Comparison of ENCODE assay signal across 13 mouse cellular contexts in genomic region chr6:92921843-92922242, GRCm38 (mm10). TPM values are rescaled to one million over a fixed set of nuclear protein-coding genes. Genes with fewer than 3 reads are reported as not detected.
A peak's percentile ranks its signal among the peaks of the same experiment; 100 is the strongest.
DNase-seq lines count a peak whose midpoint lies in the region; ATAC-seq lines count a peak whose summit lies in the region.
"Had no signal": no experiment of that assay in that cellular context is flagged by ENCODE, and none has a peak within 500 bp of the region (broad histone marks: within the 10 kb centered on the region; RNA-seq: fewer than 3 reads in every experiment).

No protein-coding gene starts in this region.

- 61% methylated on average over 4 of the region's 4 CpGs for WGBS in hindbrain, embryonic 11.5 days

- H3K4me1 ChIP-seq in hindbrain, embryonic 11.5 days (replicated peaks; ENCODE audit: control insufficient read depth, insufficient read depth, low read length), result no peaks in the 10 kb centered on the region
- H3K4me1 ChIP-seq: hindbrain, embryonic 13.5 days had no signal

- H3K27ac ChIP-seq in hindbrain, embryonic 11.5 days (ENCODE audit: low read depth, low read length), result no peak overlapping the region
- H3K27ac ChIP-seq: hindbrain, embryonic 13.5 days; limb, embryonic 13.5 days had no signal

- H3K9ac ChIP-seq in hindbrain, embryonic 11.5 days (ENCODE audit: low read depth, low read length), result no peak overlapping the region
- H3K9ac ChIP-seq: hindbrain, embryonic 13.5 days; limb, embryonic 13.5 days had no signal

- no peak overlapping the region for H3K4me2 ChIP-seq in hindbrain, embryonic 11.5 days (replicated peaks; ENCODE audit: low read depth, low read length)
- H3K4me2 ChIP-seq: hindbrain, embryonic 13.5 days; limb, embryonic 13.5 days had no signal

- no peaks in the 10 kb centered on the region for H3K27me3 ChIP-seq in hindbrain, embryonic 11.5 days (ENCODE audit: control insufficient read depth, insufficient read depth, low read length)
- H3K27me3 ChIP-seq: hindbrain, embryonic 13.5 days; limb, embryonic 13.5 days had no signal

- H3K9me3 ChIP-seq in hindbrain, embryonic 11.5 days (ENCODE audit: control insufficient read depth, low read length), result no peaks in the 10 kb centered on the region
- H3K9me3 ChIP-seq: hindbrain, embryonic 13.5 days; limb, embryonic 13.5 days had no signal

- no peak overlapping the region for H3K4me3 ChIP-seq in hindbrain, embryonic 11.5 days (ENCODE audit: low read depth, low read length)
- H3K4me3 ChIP-seq: erythroblast, embryonic 14.5 days; hindbrain, embryonic 13.5 days; limb, embryonic 13.5 days; myocyte had no signal

- no peak for ATAC-seq in hindbrain, embryonic 11.5 days (ENCODE audit: low FRiP score)

- peak; percentile 10 for DNase-seq in adrenal gland, adult 2 months
- no peak for DNase-seq in adrenal gland, postnatal 25 days
- DNase-seq in ovary, adult 18-20 months (ENCODE audit: low spot score), result peak; percentile 15
- no peak for DNase-seq in ovary, postnatal 14 days (ENCODE audit: low spot score)
- DNase-seq in kidney, postnatal 10 days, result peak; percentile 83
- no peak for DNase-seq in layer of hippocampus, postnatal 36 days
- DNase-seq in thymus, postnatal 0 days (ENCODE audit: low spot score), result no peak
- no peak for DNase-seq in hindbrain, embryonic 11.5 days (ENCODE audit: low spot score)
- DNase-seq: thymus, postnatal 4 days had no signal

- no peaks in the 10 kb centered on the region for H3K36me3 ChIP-seq in hindbrain, embryonic 11.5 days (ENCODE audit: control insufficient read depth, insufficient read depth, low read length)
- H3K36me3 ChIP-seq: hindbrain, embryonic 13.5 days had no signal

RNA-seq across cellular contexts. Expression of gene Adamts9, which starts 21.4 kb away (rescaled TPM):
- total RNA-seq in adrenal gland, adult 2 months (2021), result 10 to 100 TPM; 11.0 to 30.9 TPM
- 5.9 and 7.1 TPM in 2 replicates for polyA plus RNA-seq in adrenal gland, adult 2 months (2012; rRNA removed)
- 26.1 and 31.6 TPM in 2 replicates for total RNA-seq in adrenal gland, postnatal 25 days (2021)
- 10 to 100 TPM in 1 of 2 experiments, 1 to 10 TPM in 1; 8.9 to 10.3 TPM for total RNA-seq in layer of hippocampus, postnatal 36 days (2021)
- 1.3 and 1.5 TPM in 2 replicates for polyA plus RNA-seq in thymus, postnatal 0 days (2015; fragmentation: Nextera tagmentation; extraction: Ambion mirVana)
- 1.9 and 4.7 TPM in 2 replicates for polyA plus RNA-seq in hindbrain, embryonic 11.5 days (2014; fragmentation: Nextera tagmentation; extraction: Ambion mirVana)
- polyA plus RNA-seq: erythroblast, embryonic 14.5 days had no signal

RNA-seq across cellular contexts. Expression of gene Gm15737, which starts 52.7 kb away (rescaled TPM):
- under 1 TPM; 0.06 to 0.07 TPM for total RNA-seq in adrenal gland, adult 2 months (2021)
- polyA plus RNA-seq in adrenal gland, adult 2 months (2012; rRNA removed), result 0.02 TPM in 1 of 2 replicates, not detected in the other
- total RNA-seq in adrenal gland, postnatal 25 days (2021), result not detected in 2 replicates
- not detected for total RNA-seq in layer of hippocampus, postnatal 36 days (2021)
- polyA plus RNA-seq in thymus, postnatal 0 days (2015; fragmentation: Nextera tagmentation; extraction: Ambion mirVana), result not detected in 2 replicates
- polyA plus RNA-seq in hindbrain, embryonic 11.5 days (2014; fragmentation: Nextera tagmentation; extraction: Ambion mirVana), result not detected in 2 replicates
- polyA plus RNA-seq: erythroblast, embryonic 14.5 days; hindbrain, embryonic 13.5 days; myocyte had no signal

Comparison
In these comparisons a context has a peak if more than half of its experiments do, and no peak if none do; other contexts are left out.
1. DNase-seq: peak in adrenal gland, adult 2 months (single experiment), ovary, adult 18-20 months (single experiment) and kidney, postnatal 10 days (single experiment); none in adrenal gland, postnatal 25 days (single experiment), ovary, postnatal 14 days (single experiment), layer of hippocampus, postnatal 36 days (0 of 2), thymus, postnatal 0 days (single experiment) and hindbrain, embryonic 11.5 days (single experiment).